Mouse (Mus musculus): ENCODE results near the gene Arfip2.

Arfip2 gene

GRCm38 (mm10) chr7:105640233-105640893, at the start of gene Arfip2, which contains the start of gene Gm45799:
TSS of gene Arfip2 (minus strand) at chr7:105640416.
TSS of gene Gm45799 (plus strand) at chr7:105640552.
- DNase-seq = peak; percentile 99

DNA sequence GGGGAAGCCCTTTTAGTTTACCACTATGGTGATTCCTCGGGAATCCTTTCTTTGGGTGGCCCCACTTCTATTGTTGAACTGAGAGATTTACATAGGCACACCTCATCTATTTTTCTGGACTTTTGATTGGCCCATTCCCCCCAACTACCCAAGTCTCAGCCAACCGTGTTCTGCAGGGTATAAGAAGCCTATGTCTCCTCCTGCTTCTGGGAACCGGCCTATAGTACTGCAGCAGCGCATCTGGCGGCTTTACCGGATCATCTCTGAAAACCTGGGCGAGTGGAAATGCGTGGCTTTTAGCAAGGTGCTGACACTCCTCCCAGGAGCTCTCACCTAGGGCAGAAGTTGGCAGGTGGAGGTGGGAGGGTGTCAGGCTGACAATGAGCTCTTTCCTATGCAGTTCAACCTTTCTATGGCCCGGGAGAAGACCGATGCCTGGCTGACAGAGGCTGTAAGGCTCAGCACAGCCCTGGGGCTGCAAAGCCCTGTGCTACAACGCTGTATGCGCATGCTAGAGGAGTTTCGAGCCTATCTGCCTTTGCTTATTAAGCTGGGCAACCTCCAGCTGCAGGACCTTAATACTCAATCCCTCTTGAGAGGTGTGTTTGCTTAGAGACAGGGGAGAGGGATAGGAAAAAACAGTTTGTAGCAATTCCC, 45.5 kb upstream of the Arfip2 start:
- no peak for DNase-seq

DNA sequence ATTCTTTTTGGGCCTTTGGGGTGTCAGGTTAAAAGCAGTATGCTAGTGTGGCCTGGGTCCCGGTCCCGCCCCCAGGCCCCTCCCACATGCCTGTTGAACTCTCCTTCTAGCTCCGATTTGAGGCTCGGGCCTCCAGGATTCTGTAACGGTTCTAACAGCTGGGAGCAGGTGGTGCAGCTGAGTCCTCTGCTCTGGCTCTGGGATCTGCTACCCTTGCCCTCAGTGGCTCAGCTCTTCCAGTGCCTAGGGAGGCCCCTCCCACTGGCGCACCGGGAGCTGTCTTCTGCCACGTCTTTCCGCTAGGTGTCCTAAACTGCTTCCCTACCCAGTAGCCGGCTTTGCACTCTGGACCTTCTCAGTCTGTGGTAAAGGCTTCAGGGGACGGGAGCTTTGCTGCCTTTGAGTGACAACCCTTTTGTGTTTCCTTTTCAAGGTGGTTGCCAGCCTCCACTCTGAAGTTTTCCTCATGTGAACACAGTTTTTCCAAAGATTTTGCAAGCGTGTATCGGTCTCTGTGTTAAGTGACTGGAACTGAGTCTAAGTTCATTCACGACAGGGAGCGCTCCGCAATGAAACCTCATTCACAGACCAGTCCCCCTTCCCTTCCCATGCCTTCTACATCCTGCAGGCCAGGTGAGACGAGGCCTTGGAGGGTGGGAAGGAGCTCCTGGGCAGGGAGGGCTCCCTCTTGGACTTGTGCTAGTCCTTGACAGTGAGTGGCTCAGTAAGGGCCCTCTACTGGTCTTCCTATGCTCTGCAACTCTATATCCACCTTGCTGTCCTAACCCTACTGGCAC, 10.6 kb upstream of the Arfip2 start, which contains the start of gene Dnhd1:
Dnhd1 (plus strand) TSS at position 189 of the 797 bp plus-strand sequence.
- peak; percentile 82 for DNase-seq

GRCm38 (mm10) chr7:105641936-105642335, 1.7 kb upstream of the Arfip2 start:
- DNase-seq = no peak

DNA sequence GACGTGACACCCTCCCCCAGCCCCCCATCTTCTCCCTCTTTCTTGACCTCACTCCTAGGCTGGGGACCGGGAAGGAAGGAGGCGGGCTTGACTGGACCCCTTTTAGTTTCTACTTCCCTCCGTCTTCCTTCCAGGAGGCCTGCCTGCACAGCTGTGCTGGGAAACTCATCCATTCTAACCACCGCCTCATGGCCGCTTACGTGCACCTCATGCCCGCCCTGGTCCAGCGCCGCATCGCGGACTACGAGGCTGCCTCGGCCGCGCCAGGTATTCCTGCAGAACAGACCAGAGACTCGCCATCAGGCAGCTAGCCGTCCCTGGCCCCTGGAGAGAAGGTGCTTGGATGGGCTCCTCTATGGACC, 659 bp upstream of the Arfip2 start:
- no peak for DNase-seq

DNA sequence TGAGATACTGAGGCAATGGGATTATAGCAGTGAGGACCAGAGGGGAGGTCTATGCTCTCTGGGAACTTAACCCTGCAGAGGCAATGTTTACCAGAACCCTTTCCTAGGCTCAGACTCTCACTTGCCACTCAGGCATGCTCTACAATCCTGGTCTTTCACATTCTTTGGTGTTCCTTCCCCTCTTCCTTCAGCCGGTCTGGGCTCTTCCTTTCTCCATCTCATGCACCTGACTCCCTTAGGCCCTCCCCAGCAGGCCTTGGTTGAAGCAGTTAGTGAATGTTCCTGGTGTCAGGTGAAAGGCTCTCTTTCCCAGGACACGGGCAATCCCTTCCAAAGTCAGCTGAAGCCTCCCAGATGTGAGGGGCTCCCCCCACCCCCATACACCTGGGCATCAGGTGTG, 460 bp downstream of the Arfip2 start, which contains the start of gene Timm10b:
Timm10b (plus strand) TSS at position 301 of the 400 bp plus-strand sequence.
- no peak for DNase-seq

DNA sequence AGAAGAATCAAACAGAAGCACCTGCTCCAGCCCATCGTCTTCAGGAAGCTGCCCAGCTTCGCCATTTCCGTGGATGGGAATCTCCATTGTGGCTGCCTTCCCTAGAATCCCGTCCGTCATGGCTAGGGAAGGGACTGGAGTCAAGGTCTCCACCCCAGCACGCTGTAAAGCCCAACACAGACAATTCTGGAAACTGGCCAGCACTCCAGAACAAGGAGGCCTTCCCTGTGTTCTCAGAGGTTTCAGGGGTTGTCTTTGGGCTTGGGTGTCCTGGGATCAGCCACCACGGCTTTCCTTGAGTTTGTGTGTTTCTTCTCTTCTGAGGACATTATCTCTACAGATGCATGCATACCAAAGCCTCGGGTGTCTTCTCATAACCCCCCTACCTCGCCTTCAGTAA, 912 bp downstream of the Arfip2 start:
- DNase-seq = peak; percentile 71

- DNase-seq = no peak
These were observed 1.4 kb downstream of the Arfip2 start for GRCm38 (mm10) chr7:105638776-105639175.

- no peak for DNase-seq
These were observed 4.5 kb downstream of the Arfip2 start for GRCm38 (mm10) chr7:105635726-105636125.

DNA sequence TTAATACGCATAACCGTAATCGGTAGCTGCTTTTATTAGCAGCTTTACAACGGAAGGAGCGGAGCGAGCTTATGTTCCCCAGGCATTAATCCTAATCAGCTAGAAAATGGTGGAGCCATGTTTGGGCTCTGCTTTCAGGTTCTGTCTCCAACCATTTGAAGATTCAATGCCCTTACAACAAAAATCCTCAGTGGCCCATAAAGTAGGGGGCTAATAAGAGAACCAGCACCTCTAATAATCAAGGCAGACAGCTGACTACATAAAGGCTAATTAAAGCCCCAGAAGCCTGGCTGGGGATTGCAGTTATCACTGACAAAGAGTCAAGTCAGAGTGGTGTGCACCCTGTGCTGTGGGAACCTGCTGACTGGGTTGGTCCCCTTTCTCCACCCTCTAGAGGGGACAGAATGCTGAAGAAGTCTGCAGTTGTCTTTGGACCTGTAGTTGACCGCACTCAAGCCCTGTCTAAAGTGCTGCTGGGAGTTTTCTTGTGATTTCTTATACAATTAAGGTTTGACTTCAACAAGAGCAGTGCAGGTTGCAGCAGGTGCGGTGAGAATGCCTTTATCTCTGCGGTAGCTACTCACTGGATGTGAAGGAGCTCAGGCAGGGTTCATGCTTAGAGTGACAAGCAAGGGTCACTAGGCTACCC, 5.8 kb downstream of the Arfip2 start:
- DNase-seq = no peak

DNA sequence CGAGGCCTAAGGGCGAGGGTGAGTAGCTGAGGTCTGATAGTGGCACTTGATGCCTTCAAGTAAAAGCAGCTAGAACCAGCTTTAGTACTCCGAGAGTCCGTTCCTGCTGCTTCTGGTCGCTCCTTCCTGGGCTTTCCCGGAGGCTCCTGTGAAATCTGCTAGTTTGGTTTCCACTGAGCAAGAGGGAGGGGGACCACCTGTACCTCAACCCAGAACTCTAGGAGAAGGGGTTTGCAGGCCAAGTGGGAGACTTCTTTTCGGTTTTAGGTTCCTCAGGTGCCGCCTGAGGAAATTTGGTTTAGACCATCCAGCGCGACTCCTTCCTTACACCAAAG, 6.4 kb downstream of the Arfip2 start:
- DNase-seq = no peak

DNA sequence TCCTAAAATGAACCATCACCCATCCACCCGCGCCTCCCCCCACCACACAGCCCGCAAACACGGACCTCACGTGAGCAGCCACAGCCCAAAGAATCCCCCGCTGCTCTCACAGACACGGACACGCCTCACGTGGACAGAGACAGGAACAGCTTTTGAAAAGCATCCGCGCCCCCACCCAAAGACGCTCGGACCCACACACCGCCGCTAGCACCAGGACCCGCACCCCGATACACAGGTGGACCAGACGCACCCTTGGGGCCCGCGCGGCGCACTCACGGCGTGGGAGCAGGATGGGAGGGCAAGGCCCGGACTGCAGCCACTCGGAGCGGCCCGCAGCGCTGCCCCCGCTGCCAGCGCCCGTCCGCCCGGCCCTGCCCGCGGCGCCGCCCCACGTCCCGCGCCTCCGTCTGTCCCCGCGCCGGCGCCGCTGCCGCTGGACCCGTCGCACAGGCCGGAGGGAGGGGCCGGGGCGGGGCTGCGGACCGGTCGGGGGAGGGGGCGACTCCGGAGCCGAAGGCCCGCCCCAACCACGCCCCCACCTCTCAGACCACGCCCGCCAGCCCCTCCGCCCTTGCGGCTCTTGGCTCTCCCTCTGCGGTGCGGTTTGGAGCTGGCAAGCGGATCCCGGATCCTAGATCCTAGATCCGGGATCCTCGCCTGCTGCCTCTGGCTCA, 7.0 kb downstream of the Arfip2 start, which contains the start of gene Trim3:
Trim3 (minus strand) TSS at position 445 of the 674 bp plus-strand sequence.
- DNase-seq = peak; percentile 94

DNA sequence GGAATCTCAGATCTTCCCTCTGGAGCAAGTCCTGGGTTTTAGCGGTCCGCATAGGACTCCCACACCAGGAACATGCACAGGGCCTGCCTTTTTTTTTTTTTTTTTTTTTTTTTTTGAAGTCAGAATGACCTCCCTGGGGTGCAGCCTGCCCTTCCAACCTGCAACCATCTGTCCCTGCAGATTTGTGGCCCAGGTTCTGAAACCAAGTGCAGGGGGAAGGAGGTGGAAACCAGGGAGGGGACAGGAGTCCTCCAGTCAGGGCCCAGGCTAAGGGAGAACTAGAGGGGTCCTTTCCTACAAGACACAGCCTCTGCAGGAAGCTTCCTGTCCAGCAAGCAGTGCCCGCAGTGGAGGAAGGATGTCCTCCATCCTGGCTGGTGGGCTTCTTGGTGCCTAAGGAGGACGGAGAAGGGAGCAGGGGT, 7.7 kb downstream of the Arfip2 start:
- peak; percentile 89 for DNase-seq

DNA sequence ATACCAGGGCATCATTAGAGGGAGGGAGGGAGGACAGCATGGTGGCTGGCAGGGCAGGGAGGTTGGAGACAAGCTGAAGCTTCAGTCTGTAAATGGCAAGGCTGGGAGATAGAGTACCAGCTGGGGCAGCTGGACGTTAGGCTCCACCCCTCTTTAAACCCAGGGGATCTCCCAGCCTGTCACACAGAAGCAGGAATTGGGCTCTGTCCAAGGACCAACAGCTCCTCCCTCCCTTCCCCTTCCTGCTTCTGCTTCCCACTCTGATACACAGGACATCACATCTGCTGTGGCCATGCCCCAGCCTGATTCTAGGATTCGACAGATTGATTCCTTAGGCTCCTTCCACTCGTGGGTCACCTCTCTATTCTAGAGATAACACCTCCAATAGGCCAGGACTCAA, 11.6 kb downstream of the Arfip2 start:
- peak; percentile 62 for DNase-seq

DNA sequence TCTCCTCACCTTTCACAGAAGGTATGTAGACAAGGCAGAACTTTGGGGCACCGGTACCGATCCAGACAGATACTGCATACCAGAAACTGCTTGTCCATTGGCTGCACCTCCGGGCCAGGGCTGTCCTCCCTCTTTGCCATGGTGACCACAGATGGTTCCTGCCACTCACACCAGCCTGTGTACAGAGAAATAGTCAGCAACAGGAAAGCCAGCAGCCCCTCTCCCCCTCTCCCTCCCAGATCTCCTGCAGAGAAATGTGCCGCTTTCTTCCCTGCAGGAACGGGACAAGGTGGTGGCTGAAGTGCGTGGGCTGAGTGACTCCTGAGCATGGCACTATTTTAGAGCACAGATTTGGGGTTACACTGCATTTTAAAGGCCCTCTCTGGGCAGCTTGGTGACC, 14.8 kb downstream of the Arfip2 start:
- DNase-seq = peak; percentile 88

GRCm38 (mm10) chr7:105621646-105622292, 18.4 kb downstream of the Arfip2 start:
- DNase-seq = no peak

- no peak for DNase-seq
These were observed 19.2 kb downstream of the Arfip2 start for GRCm38 (mm10) chr7:105621053-105621452.

- no peak for DNase-seq
These were observed 20.5 kb downstream of the Arfip2 start for GRCm38 (mm10) chr7:105619701-105620100.

DNA sequence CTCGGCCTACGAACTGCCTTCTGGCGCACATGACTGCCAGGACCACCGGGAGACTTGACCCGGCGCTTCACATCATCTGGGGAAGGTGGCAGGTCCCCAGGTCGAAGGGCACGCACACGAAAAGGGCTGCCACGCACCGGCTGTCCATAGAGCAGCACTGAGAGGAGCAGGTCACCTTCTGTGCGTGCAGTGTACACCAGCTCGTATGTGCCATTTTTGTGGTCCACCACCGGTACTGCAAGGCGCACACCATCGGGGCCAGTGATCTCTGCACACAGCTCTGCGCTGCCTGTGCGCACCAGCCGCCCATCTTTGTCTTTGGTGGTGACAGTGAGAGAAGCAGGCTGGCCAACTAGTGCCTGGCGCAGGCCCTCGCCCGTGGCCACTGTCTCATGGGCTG, 22.4 kb downstream of the Arfip2 start:
- no peak for DNase-seq

- no peak for DNase-seq
These were observed 23.7 kb downstream of the Arfip2 start for GRCm38 (mm10) chr7:105616561-105616960.

DNA sequence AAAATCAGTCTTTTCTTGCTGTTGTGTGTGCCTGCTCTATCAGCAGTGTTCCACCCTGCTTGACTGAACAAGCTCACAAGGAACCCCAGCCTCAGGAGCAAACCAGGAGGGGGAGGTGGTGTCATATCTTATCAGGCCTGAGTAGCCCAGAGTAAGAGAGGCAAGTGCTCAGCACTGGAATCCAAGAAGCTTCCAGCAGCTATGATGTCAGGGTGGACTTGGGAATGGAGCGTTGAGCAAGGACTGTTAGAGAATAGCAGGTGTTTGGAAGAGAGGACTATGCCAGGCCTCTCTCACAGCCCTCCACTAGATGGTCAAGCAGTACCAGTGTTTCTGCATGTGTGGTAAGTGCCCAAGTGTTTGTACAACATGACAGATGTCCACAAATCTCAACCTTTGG, 24.5 kb downstream of the Arfip2 start:
- DNase-seq = no peak

DNA sequence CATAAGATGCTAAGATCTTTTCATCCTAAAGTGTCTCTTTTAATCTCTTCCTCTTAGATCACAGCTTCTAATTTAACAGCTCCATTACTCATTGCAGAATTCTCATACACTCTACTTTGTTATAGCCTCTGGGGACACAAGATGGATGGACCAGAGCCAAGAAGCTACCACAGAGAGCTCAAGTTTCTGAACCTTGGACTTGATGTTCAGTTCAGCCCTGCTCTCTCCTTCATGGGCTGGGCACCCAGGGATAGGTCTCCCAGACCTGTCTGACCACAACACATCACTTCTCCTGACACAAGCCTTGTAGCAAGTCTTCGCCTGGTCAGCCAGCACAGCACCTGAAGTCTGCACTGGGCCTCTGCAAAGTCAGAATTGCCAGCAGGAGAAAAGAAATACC, 25.8 kb downstream of the Arfip2 start:
- DNase-seq = no peak
